8 mouse cellular contexts compared by ENCODE assay signal in the genomic region with DNA sequence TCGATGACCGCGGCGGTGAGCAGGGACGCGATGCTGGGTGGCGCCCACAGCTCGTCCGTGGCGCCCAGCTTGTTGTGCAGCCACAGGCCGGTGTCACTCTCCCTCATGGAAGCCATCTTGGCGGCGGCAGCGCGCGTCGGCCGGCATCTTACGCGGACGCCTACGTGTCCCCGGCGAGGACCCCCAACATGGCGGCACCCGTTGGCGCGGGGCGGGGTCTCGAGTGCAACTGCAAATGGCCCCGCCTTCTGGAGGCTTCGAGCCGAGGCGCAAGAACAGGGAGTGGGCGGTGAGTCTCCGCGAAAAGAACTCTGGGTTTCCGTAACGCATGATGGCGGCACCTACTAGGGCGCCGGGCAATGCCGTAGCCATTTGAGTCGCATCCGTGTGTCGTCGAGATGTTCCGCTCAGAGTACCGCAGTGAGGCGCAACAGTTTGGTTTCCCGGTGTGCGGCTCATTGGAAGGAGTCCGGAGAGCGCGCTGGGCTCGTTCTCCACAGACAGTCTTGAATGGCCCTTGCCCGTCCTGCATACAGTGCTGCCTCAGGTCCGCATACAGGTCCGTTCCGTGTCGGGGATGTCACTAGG. TPM values are rescaled to one million over a fixed set of nuclear protein-coding genes. Genes with fewer than 3 reads are reported as not detected.
DNase-seq lines count a peak whose midpoint lies in the region; ATAC-seq and TF ChIP-seq lines count a peak whose summit lies in the region.

A gene (minus strand): TSS at position 294 of the 588 bp plus-strand sequence.

- TF ChIP-seq POLR2A in MEL (IDR thresholded peaks at IDR 0.05; ENCODE audit: control insufficient read depth in 1 of 2, insufficient read depth in 1 of 2, low read depth in 1 of 2, low read length in 2 of 2, poor library complexity in 1 of 2): peak; percentile 55 to 96
- TF ChIP-seq POLR2A in cerebellum, adult 2 months (IDR thresholded peaks at IDR 0.05; ENCODE audit: borderline replicate concordance, insufficient read depth, low read length): peak; percentile 70

- peaks cover 46% of the 10 kb centered on the region for H3K79me2 ChIP-seq in MEL (ENCODE audit: control insufficient read depth, insufficient read depth, low read length, poor library complexity)

- ATAC-seq in forebrain, postnatal 0 days: peak; percentile 99
- ATAC-seq in lung, embryonic 15.5 days (ENCODE audit: borderline replicate concordance, extremely low read depth, low FRiP score, low TSS enrichment): peak; percentile 98

- H3K4me2 ChIP-seq in forebrain, postnatal 0 days (ENCODE audit: low read depth): peak within 1 kb of the TSS; percentile 63
- peak within 1 kb of the TSS; percentile 65 for H3K4me2 ChIP-seq in lung, embryonic 15.5 days

- peaks cover 10 to 33% of the 10 kb centered on the region in 2 experiments for H3K36me3 ChIP-seq in MEL (ENCODE audit: control insufficient read depth in 1 of 2, insufficient read depth in 2 of 2, low read length in 2 of 2)
- no peaks in the 10 kb centered on the region for H3K36me3 ChIP-seq in forebrain, postnatal 0 days (ENCODE audit: insufficient read depth)
- H3K36me3 ChIP-seq in lung, embryonic 15.5 days: peaks cover 3% of the 10 kb centered on the region; the same call in 1 of the 2 replicates

- H3K27ac ChIP-seq in MEL (ENCODE audit: control insufficient read depth, low read depth, low read length): peak within 1 kb of the TSS; percentile 82
- peak within 1 kb of the TSS; percentile 89 for H3K27ac ChIP-seq in cerebellum, adult 2 months (ENCODE audit: insufficient read depth, low read length)
- peak within 1 kb of the TSS; percentile 90 for H3K27ac ChIP-seq in forebrain, postnatal 0 days (ENCODE audit: low read depth, low read length)
- H3K27ac ChIP-seq in lung, embryonic 15.5 days: peak within 1 kb of the TSS; percentile 89

- TF ChIP-seq CTCF in MEL (IDR thresholded peaks at IDR 0.05 in 2 of 3, conservative IDR thresholded peaks at IDR 0.05 in 1 of 3; ENCODE audit: control insufficient read depth in 1 of 3, insufficient read depth in 1 of 3, low read depth in 2 of 3, low read length in 3 of 3, poor library complexity in 1 of 3, severe bottlenecking in 1 of 3): peak in 2 of 3 experiments; percentile 7 to 13; a peak in 2 of 6 replicates
- no peak for TF ChIP-seq CTCF in cerebellum, adult 2 months (IDR thresholded peaks at IDR 0.05; ENCODE audit: borderline replicate concordance, insufficient read depth, low read depth, low read length)
- peak; percentile 43 for TF ChIP-seq CTCF in forebrain, postnatal 0 days (IDR thresholded peaks at IDR 0.05; ENCODE audit: low read depth)

- H3K9ac ChIP-seq in MEL (ENCODE audit: control insufficient read depth, low read depth, low read length, poor library complexity, severe bottlenecking): peak within 1 kb of the TSS; percentile 89
- H3K9ac ChIP-seq in forebrain, postnatal 0 days: peak within 1 kb of the TSS; percentile 79
- H3K9ac ChIP-seq in lung, embryonic 15.5 days: peak within 1 kb of the TSS; percentile 87

- no peaks in the 10 kb centered on the region for H3K9me3 ChIP-seq in MEL (replicated peaks; ENCODE audit: insufficient read depth, low read length)
- no peaks in the 10 kb centered on the region for H3K9me3 ChIP-seq in forebrain, postnatal 0 days (ENCODE audit: low read length)
- no peaks in the 10 kb centered on the region for H3K9me3 ChIP-seq in lung, embryonic 15.5 days

- peaks cover 20 to 21% of the 10 kb centered on the region in 2 experiments for H3K4me1 ChIP-seq in MEL (ENCODE audit: control insufficient read depth in 1 of 2, insufficient read depth in 2 of 2, low read length in 2 of 2)
- no peaks in the 10 kb centered on the region; the same call in 1 of the 2 replicates for H3K4me1 ChIP-seq in cerebellum, adult 2 months (ENCODE audit: control insufficient read depth, insufficient read depth, low read length)
- H3K4me1 ChIP-seq in forebrain, postnatal 0 days (ENCODE audit: insufficient read depth): peaks cover 18% of the 10 kb centered on the region
- peaks cover 29% of the 10 kb centered on the region for H3K4me1 ChIP-seq in lung, embryonic 15.5 days

- TF ChIP-seq EP300 in MEL (IDR thresholded peaks at IDR 0.05; ENCODE audit: low read depth in 1 of 2, low read length in 2 of 2): peak in 1 of 2 experiments; percentile 44; a peak in 1 of 4 replicates

- H3K4me3 ChIP-seq in MEL (ENCODE audit: control insufficient read depth in 1 of 2, insufficient read depth in 1 of 2, low read depth in 2 of 2, low read length in 2 of 2): peak within 1 kb of the TSS; percentile 79 to 85
- peak within 1 kb of the TSS; percentile 80 for H3K4me3 ChIP-seq in cerebellum, adult 2 months (replicated peaks; ENCODE audit: insufficient read depth, low read depth, low read length)
- peak within 1 kb of the TSS; percentile 76 for H3K4me3 ChIP-seq in forebrain, postnatal 0 days (ENCODE audit: low read depth, low read length)
- peak within 1 kb of the TSS; percentile 97 for H3K4me3 ChIP-seq in lung, embryonic 15.5 days

- DNase-seq in MEL (ENCODE audit: low read depth, low spot score): peak; percentile 100
- DNase-seq in cerebellum, adult 2 months: peak; percentile 99
- peak; percentile 100 for DNase-seq in forebrain, postnatal 0 days
- peak; percentile 98 for DNase-seq in heart, postnatal 4 days
- DNase-seq in layer of hippocampus, adult 8-10 months (ENCODE audit: low spot score in 2 of 2): peak; percentile 99
- DNase-seq in ovary, adult 18-20 months (ENCODE audit: low spot score): peak; percentile 98
- peak; percentile 99 for DNase-seq in thymus, postnatal 0 days (ENCODE audit: low spot score)

- no peak for TF ChIP-seq RAD21 in MEL (IDR thresholded peaks at IDR 0.05; ENCODE audit: low read depth, low read length)

- under 1% methylated on average over 60 of the region's 61 CpGs for WGBS in cerebellum, adult 2 months
- WGBS in forebrain, postnatal 0 days: 4% methylated on average over 60 of the region's 61 CpGs
- under 1% methylated on average over 61 of the region's 61 CpGs for WGBS in lung, embryonic 15.5 days

- H3K27me3 ChIP-seq in MEL (ENCODE audit: control insufficient read depth in 1 of 2, insufficient read depth in 2 of 2, low read length in 2 of 2): no peaks in the 10 kb centered on the region
- H3K27me3 ChIP-seq in cerebellum, adult 2 months (ENCODE audit: control insufficient read depth, insufficient read depth, low read length): no peaks in the 10 kb centered on the region
- H3K27me3 ChIP-seq in forebrain, postnatal 0 days (ENCODE audit: insufficient read depth, low read length): no peaks in the 10 kb centered on the region
- H3K27me3 ChIP-seq in lung, embryonic 15.5 days: no peaks in the 10 kb centered on the region

TF ChIP-seq in MEL, 35 proteins besides CTCF, POLR2A, EP300 and RAD21 (continues in another document):
- TF ChIP-seq MAFK (IDR thresholded peaks at IDR 0.05; ENCODE audit: borderline replicate concordance, low read depth, low read length): no peak
- TF ChIP-seq ETS1 (IDR thresholded peaks at IDR 0.05; ENCODE audit: low read depth, low read length): peak; percentile 66
- peak; percentile 34 for TF ChIP-seq ZC3H11A (IDR thresholded peaks at IDR 0.05; ENCODE audit: low read depth, low read length)
- TF ChIP-seq POLR2AphosphoS5 (IDR thresholded peaks at IDR 0.05; ENCODE audit: borderline replicate concordance, low read depth, low read length): peak; percentile 80; the same call in 1 of the 2 replicates
- TF ChIP-seq USF1 (IDR thresholded peaks at IDR 0.05; ENCODE audit: low read depth, low read length): peak; percentile 21; the same call in 1 of the 2 replicates
- TF ChIP-seq UBTF (IDR thresholded peaks at IDR 0.05; ENCODE audit: borderline replicate concordance, insufficient read depth, low read depth, low read length): no peak
- peak; percentile 98 for TF ChIP-seq SIN3A (IDR thresholded peaks at IDR 0.05; ENCODE audit: low read length)
- TF ChIP-seq RCOR1 (IDR thresholded peaks at IDR 0.05; ENCODE audit: low read depth, low read length): peak; percentile 85
- TF ChIP-seq MAZ (IDR thresholded peaks at IDR 0.05; ENCODE audit: low read depth, low read length): peak; percentile 93
- TF ChIP-seq GABPA (IDR thresholded peaks at IDR 0.05; ENCODE audit: low read depth, low read length): 0 out of 2 replicates have a peak, but pooled peaks have one; percentile 65
- no peak for TF ChIP-seq JUND (IDR thresholded peaks at IDR 0.05; ENCODE audit: low read depth, low read length)
- TF ChIP-seq SMC3 (IDR thresholded peaks at IDR 0.05; ENCODE audit: low read depth, low read length): no peak
- peak; percentile 80 for TF ChIP-seq MAX (IDR thresholded peaks at IDR 0.05; ENCODE audit: low read length)
- TF ChIP-seq USF2 (IDR thresholded peaks at IDR 0.05; ENCODE audit: borderline replicate concordance in 1 of 2, insufficient read depth in 1 of 2, low read depth in 1 of 2, low read length in 2 of 2): no peak
- no peak for TF ChIP-seq ZKSCAN1 (IDR thresholded peaks at IDR 0.05; ENCODE audit: low read depth, low read length)
- TF ChIP-seq E2F4 (IDR thresholded peaks at IDR 0.05; ENCODE audit: borderline replicate concordance, low read depth, low read length): peak; percentile 77; the same call in 1 of the 2 replicates
- TF ChIP-seq MYC (IDR thresholded peaks at IDR 0.05; ENCODE audit: low read depth, low read length): peak; percentile 76
- TF ChIP-seq BHLHE40 (IDR thresholded peaks at IDR 0.05; ENCODE audit: borderline replicate concordance, low read depth, low read length): no peak
- peak; percentile 85; the same call in 1 of the 2 replicates for TF ChIP-seq MEF2A (IDR thresholded peaks at IDR 0.05; ENCODE audit: extremely low read depth, insufficient replicate concordance, low read depth, low read length, poor library complexity, severe bottlenecking)
- peak; percentile 98 for TF ChIP-seq HCFC1 (IDR thresholded peaks at IDR 0.05; ENCODE audit: low read depth, low read length)
- TF ChIP-seq ZNF384 (IDR thresholded peaks at IDR 0.05; ENCODE audit: low read depth, low read length): no peak
- TF ChIP-seq CHD1 (IDR thresholded peaks at IDR 0.05; ENCODE audit: low read depth, low read length): no peak
- TF ChIP-seq NRF1 (IDR thresholded peaks at IDR 0.05; ENCODE audit: insufficient read depth, low read depth, low read length, poor library complexity, severe bottlenecking): peak; percentile 65

RNA-seq across cellular contexts. Expression of the gene that starts here (rescaled TPM):
- total RNA-seq in MEL (2012; rRNA removed): 58.7 and 60.5 TPM in 2 replicates
- 100 to 1,000 TPM; 117 to 207 TPM for polyA plus RNA-seq in MEL (2012; ENCODE audit: insufficient read depth in 1 of 2, insufficient read length in 2 of 2, low read depth in 1 of 2, low replicate concordance in 2 of 2, missing spikeins in 1 of 2)
- polyA plus RNA-seq in cerebellum, adult 2 months (2012; rRNA removed): 29.2 and 32.9 TPM in 2 replicates
- total RNA-seq in forebrain, postnatal 0 days (2014; rRNA removed): 23.2 and 28.5 TPM in 2 replicates
- 28.9 and 32.6 TPM in 2 replicates for polyA plus RNA-seq in forebrain, postnatal 0 days (2015; fragmentation: Nextera tagmentation; extraction: Ambion mirVana)
- 10 to 100 TPM; 16.9 to 18.3 TPM for total RNA-seq in heart, postnatal 4 days (2021)
- 10 to 100 TPM; 19.3 to 22.6 (median 20.8) TPM for total RNA-seq in layer of hippocampus, adult 8-10 months (2022)
- 52.7 and 54.3 TPM in 2 replicates for polyA plus RNA-seq in lung, embryonic 15.5 days (2015; fragmentation: Nextera tagmentation; extraction: Ambion mirVana)
- 45.2 and 51.5 TPM in 2 replicates for polyA plus RNA-seq in thymus, postnatal 0 days (2015; fragmentation: Nextera tagmentation; extraction: Ambion mirVana)

Comparison
In these comparisons a context has a peak if more than half of its experiments do, and no peak if none do; other contexts are left out.
1. Peak in every context shown above with its lines: DNase-seq, ATAC-seq, H3K4me3 ChIP-seq and H3K27ac ChIP-seq.